In the genomic region with DNA sequence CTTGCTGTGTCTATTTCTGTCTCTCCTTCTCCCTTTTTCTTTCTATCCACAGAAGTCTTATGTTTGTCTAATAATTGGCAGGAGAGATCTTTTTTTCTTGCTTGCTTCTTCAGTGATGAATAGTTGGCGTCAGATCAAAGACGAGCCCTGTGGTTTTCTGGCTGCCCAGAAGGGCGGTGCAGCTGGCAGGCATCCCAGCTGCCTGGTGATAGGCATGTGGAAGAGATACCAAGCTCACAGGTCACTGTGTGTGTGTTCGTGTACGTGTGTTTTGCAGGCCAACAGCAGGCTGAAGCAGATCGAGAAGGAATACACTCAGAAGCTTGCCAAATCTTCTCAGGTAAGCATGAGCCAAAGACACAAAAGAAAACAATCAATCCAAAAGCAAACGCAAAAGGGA, we compare ENCODE assay signal across 9 mouse cellular contexts.
A peak's percentile ranks its signal among the peaks of the same experiment; 100 is the strongest.
DNase-seq lines count a peak whose midpoint lies in the region; ATAC-seq and TF ChIP-seq lines count a peak whose summit lies in the region.
"Had no signal": no experiment of that assay in that cellular context is flagged by ENCODE, and none has a peak within 500 bp of the region (broad histone marks: within the 10 kb centered on the region; RNA-seq: fewer than 3 reads in every experiment).

No protein-coding gene starts in this region.

- no peaks in the 10 kb centered on the region for H3K9me3 ChIP-seq in neural tube, embryonic 11.5 days (ENCODE audit: control insufficient read depth, low read length)
- no peaks in the 10 kb centered on the region for H3K9me3 ChIP-seq in forebrain, embryonic 15.5 days
- H3K9me3 ChIP-seq in lung, embryonic 14.5 days (ENCODE audit: low read depth, low read length): no peaks in the 10 kb centered on the region

- 61% methylated on average over 7 of the region's 7 CpGs for WGBS in neural tube, embryonic 11.5 days
- WGBS in forebrain, embryonic 15.5 days: 19% methylated on average over 7 of the region's 7 CpGs
- 12% methylated on average over 7 of the region's 7 CpGs for WGBS in lung, embryonic 14.5 days

- no peak overlapping the region for H3K4me3 ChIP-seq in neural tube, embryonic 11.5 days (ENCODE audit: low read depth, low read length)
- H3K4me3 ChIP-seq in forebrain, embryonic 15.5 days: no peak overlapping the region
- no peak overlapping the region for H3K4me3 ChIP-seq in lung, embryonic 14.5 days (ENCODE audit: low read depth, low read length)

- peak; percentile 19 for DNase-seq in neural tube, embryonic 11.5 days (ENCODE audit: low spot score)
- no peak for DNase-seq in neural tube, embryonic 10.5 days (ENCODE audit: extremely low spot score, low spot score)
- DNase-seq in adrenal gland, postnatal 4 days (ENCODE audit: low spot score in 2 of 2): peak; percentile 22 to 56
- DNase-seq in heart, postnatal 36 days: peak; percentile 66 to 70
- peak; percentile 89 for DNase-seq in lung, embryonic 14.5 days
- peak; percentile 72 for DNase-seq in skeletal muscle tissue, adult 2 months (ENCODE audit: low read depth, low spot score)
- no peak for DNase-seq in yolk sac, embryonic 10.5 days (ENCODE audit: low spot score)

- H3K9ac ChIP-seq in neural tube, embryonic 11.5 days (ENCODE audit: low read length): no peak overlapping the region
- 0 out of 2 replicates have a peak overlapping the region, but pooled peaks have one; percentile 8 for H3K9ac ChIP-seq in forebrain, embryonic 15.5 days (replicated peaks)
- H3K9ac ChIP-seq in lung, embryonic 14.5 days: no peak overlapping the region
- H3K9ac ChIP-seq: liver, embryonic 14.5 days had no signal

- no peak for TF ChIP-seq CTCF in lung, embryonic 14.5 days (IDR thresholded peaks at IDR 0.05; ENCODE audit: low read depth)

- H3K36me3 ChIP-seq in neural tube, embryonic 11.5 days (ENCODE audit: control insufficient read depth, insufficient read depth, low read length): no peaks in the 10 kb centered on the region
- no peaks in the 10 kb centered on the region for H3K36me3 ChIP-seq in forebrain, embryonic 15.5 days
- no peaks in the 10 kb centered on the region for H3K36me3 ChIP-seq in lung, embryonic 14.5 days (ENCODE audit: insufficient read depth)

- no peak for ATAC-seq in neural tube, embryonic 11.5 days (ENCODE audit: insufficient read depth, low FRiP score, low TSS enrichment)
- 0 out of 2 replicates have a peak, but pooled peaks have one; percentile 46 for ATAC-seq in forebrain, embryonic 15.5 days (replicated peaks)
- peak; percentile 86 for ATAC-seq in lung, embryonic 14.5 days (ENCODE audit: insufficient read depth)

- H3K4me1 ChIP-seq in neural tube, embryonic 11.5 days (ENCODE audit: control insufficient read depth, insufficient read depth, low read length): no peaks in the 10 kb centered on the region
- H3K4me1 ChIP-seq in forebrain, embryonic 15.5 days: peaks cover 19% of the 10 kb centered on the region
- peaks cover 14% of the 10 kb centered on the region for H3K4me1 ChIP-seq in lung, embryonic 14.5 days (ENCODE audit: insufficient read depth)

- H3K27me3 ChIP-seq in neural tube, embryonic 11.5 days (ENCODE audit: control insufficient read depth, insufficient read depth, low read length): no peaks in the 10 kb centered on the region
- H3K27me3 ChIP-seq in forebrain, embryonic 15.5 days: no peaks in the 10 kb centered on the region
- no peaks in the 10 kb centered on the region for H3K27me3 ChIP-seq in lung, embryonic 14.5 days (ENCODE audit: insufficient read depth, low read length)

- no peak overlapping the region for H3K27ac ChIP-seq in neural tube, embryonic 11.5 days (ENCODE audit: low read depth, low read length)
- H3K27ac ChIP-seq in forebrain, embryonic 15.5 days (replicated peaks): peak overlapping the region; percentile 45
- peak overlapping the region; percentile 54; the same call in 1 of the 2 replicates for H3K27ac ChIP-seq in lung, embryonic 14.5 days (ENCODE audit: low read depth)
- H3K27ac ChIP-seq: liver, embryonic 14.5 days had no signal

- H3K4me2 ChIP-seq in neural tube, embryonic 11.5 days (ENCODE audit: low read depth): no peak overlapping the region
- H3K4me2 ChIP-seq in forebrain, embryonic 15.5 days (replicated peaks): no peak overlapping the region
- H3K4me2 ChIP-seq in lung, embryonic 14.5 days: peak overlapping the region; percentile 5; the same call in 1 of the 2 replicates

- intact Hi-C loops in heart, postnatal 36 days (cut with DNase I): no loop called here

Comparison
In these comparisons a context has a peak if more than half of its experiments do, and no peak if none do; other contexts are left out.
1. DNase-seq: peak in neural tube, embryonic 11.5 days (single experiment), adrenal gland, postnatal 4 days (2 of 2), heart, postnatal 36 days (2 of 2), lung, embryonic 14.5 days (single experiment) and skeletal muscle tissue, adult 2 months (single experiment); none in neural tube, embryonic 10.5 days (single experiment) and yolk sac, embryonic 10.5 days (single experiment).